Mouse (Mus musculus) C2C12 (cell line): ENCODE data around the gene Ppm1l.

Experiments used
- CTCF ChIP-seq: IDR thresholded peaks from one replicate; pipeline ENCODE4 v1.5.1; 2011; ENCODE audit not compliant: control insufficient read depth, insufficient read depth, insufficient read length
- MYOD1 ChIP-seq: IDR thresholded peaks from one replicate; pipeline ENCODE4 v1.6.1; 2011; ENCODE audit warnings: low read depth; ENCODE audit not compliant: control insufficient read depth, insufficient read length

GRCm38 (mm10) chr3:69364151-69364550, 47.5 kb downstream of the Ppm1l start:
- TF ChIP-seq CTCF (no peak), MYOD1 (no peak)
